Mouse (Mus musculus): Measurements from ENCODE around the gene Yju2.

- no peak for TF ChIP-seq POLR2A (IDR thresholded peaks at IDR 0.05; ENCODE audit: low read depth, low read length)
- no peak for TF ChIP-seq CTCF (conservative IDR thresholded peaks at IDR 0.05; ENCODE audit: insufficient read depth, insufficient read length, low read depth, low read length)
These were observed 2.8 kb upstream of the Yju2 start for GRCm38 (mm10) chr17:55956129-55956528.
